Mouse (Mus musculus): Measurements from ENCODE around the gene Wdfy2.

DNA sequence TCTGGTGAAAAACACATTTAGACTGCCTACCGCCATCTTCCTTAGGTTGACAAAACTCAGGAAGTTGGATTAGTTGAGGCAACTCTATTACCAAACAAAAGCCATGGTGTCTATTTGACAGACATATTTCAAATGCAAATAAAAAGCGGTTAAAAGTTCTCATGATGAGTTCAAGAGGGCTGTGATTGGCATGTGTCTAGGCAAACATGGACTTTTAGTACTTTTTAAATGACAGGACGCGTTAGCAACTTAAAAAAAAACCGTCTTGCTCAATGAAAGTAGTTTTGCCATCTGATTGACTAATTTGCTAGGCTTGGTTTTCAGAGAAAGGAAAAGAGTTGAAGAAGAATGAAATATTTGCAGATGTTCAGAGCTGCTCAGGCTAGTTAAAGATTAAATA lies 83.9 kb downstream of the Wdfy2 start:
- no peak for TF ChIP-seq ZC3H11A (IDR thresholded peaks at IDR 0.05; ENCODE audit: low read depth, low read length)
- TF ChIP-seq POLR2A (IDR thresholded peaks at IDR 0.05; ENCODE audit: control insufficient read depth in 1 of 2, insufficient read depth in 1 of 2, low read depth in 1 of 2, low read length in 2 of 2, poor library complexity in 1 of 2): no peak
- TF ChIP-seq SIN3A (IDR thresholded peaks at IDR 0.05; ENCODE audit: low read length): no peak
- no peak for TF ChIP-seq USF1 (IDR thresholded peaks at IDR 0.05; ENCODE audit: low read depth, low read length)
- no peak for TF ChIP-seq USF2 (IDR thresholded peaks at IDR 0.05; ENCODE audit: borderline replicate concordance in 1 of 2, insufficient read depth in 1 of 2, low read depth in 1 of 2, low read length in 2 of 2)
- TF ChIP-seq CTCF (IDR thresholded peaks at IDR 0.05 in 2 of 3, conservative IDR thresholded peaks at IDR 0.05 in 1 of 3; ENCODE audit: control insufficient read depth in 1 of 3, insufficient read depth in 1 of 3, low read depth in 2 of 3, low read length in 3 of 3, poor library complexity in 1 of 3, severe bottlenecking in 1 of 3): no peak
- TF ChIP-seq MYB (IDR thresholded peaks at IDR 0.05; ENCODE audit: low read depth, low read length): no peak
- no peak for TF ChIP-seq ELF1 (IDR thresholded peaks at IDR 0.05; ENCODE audit: low read depth, low read length)
- no peak for TF ChIP-seq SMC3 (IDR thresholded peaks at IDR 0.05; ENCODE audit: low read depth, low read length)
- TF ChIP-seq TBP (IDR thresholded peaks at IDR 0.05; ENCODE audit: low read depth, low read length): no peak
- no peak for TF ChIP-seq HCFC1 (IDR thresholded peaks at IDR 0.05; ENCODE audit: low read depth, low read length)
- no peak for TF ChIP-seq TCF12 (IDR thresholded peaks at IDR 0.05; ENCODE audit: low read depth, low read length)

All from MEL (cell line).